Mouse (Mus musculus) gastrocnemius, postnatal 4 days (tissue): ENCODE measurements around the gene Sult1a1. TPM values are rescaled to one million over a fixed set of nuclear protein-coding genes. Genes with fewer than 3 reads are reported as not detected.
A peak's percentile ranks its signal among the peaks of the same experiment; 100 is the strongest.

Source experiments
- DNase-seq, 2 experiments: peaks; one replicate each; pipeline ENCODE4 v3.0.0; 2021 to 2022; ENCODE audit warnings: low spot score in 2 of 2, mixed read lengths in 2 of 2
- long read RNA-seq, 2 experiments: library from polyadenylated mRNA; stranded (forward); transcript quantifications; one replicate each; pipeline ENCODE4 v2.0.0; 2021
- total RNA-seq, 2 experiments: library from RNA; stranded (reverse); gene quantifications; 2 replicates each; pipeline ENCODE4 v1.2.3; 2021

Gene Sult1a1
- total RNA-seq: 10 to 100 TPM; 13.1 to 14.2 TPM
- long read RNA-seq, experiment 1, transcript Sult1a1-202 (8 exons, 1,289 nt): major isoform, 12 of 17 reads
- long read RNA-seq, experiment 1, partial matches to known transcripts: 0 of 17 reads
- long read RNA-seq, experiment 1, other reads (novel, unspliced or antisense): 4 of 17 reads
- long read RNA-seq, experiment 2, transcript Sult1a1-202 (8 exons, 1,289 nt): major isoform, 12 of 18 reads
- long read RNA-seq, experiment 2, partial matches to known transcripts: 1 of 18 reads
- long read RNA-seq, experiment 2, other reads (novel, unspliced or antisense): 4 of 18 reads

- no peak for DNase-seq
Observed at GRCm38 (mm10) chr7:126676207-126676606, at the start of gene Sult1a1. Gene Sult1a1, minus strand, starts transcription at chr7:126676432.

GRCm38 (mm10) chr7:126725667-126726066 is 49.4 kb upstream of the Sult1a1 start:
- DNase-seq: no peak

GRCm38 (mm10) chr7:126725077-126725476 is 48.8 kb upstream of the Sult1a1 start:
- DNase-seq: no peak

GRCm38 (mm10) chr7:126721635-126722034 is 45.4 kb upstream of the Sult1a1 start:
- no peak for DNase-seq

GRCm38 (mm10) chr7:126718787-126719337 is 42.6 kb upstream of the Sult1a1 start:
- DNase-seq: no peak

- no peak for DNase-seq
Observed at GRCm38 (mm10) chr7:126717566-126717965, 41.3 kb upstream of the Sult1a1 start.

- DNase-seq: no peak
Observed at GRCm38 (mm10) chr7:126715679-126716078, 39.4 kb upstream of the Sult1a1 start.

GRCm38 (mm10) chr7:126711910-126712309 is 35.7 kb upstream of the Sult1a1 start:
- no peak for DNase-seq

GRCm38 (mm10) chr7:126710266-126710665 is 34.0 kb upstream of the Sult1a1 start:
- no peak for DNase-seq

GRCm38 (mm10) chr7:126708175-126708952 is 32.1 kb upstream of the Sult1a1 start:
- no peak for DNase-seq

- DNase-seq: no peak
Observed at GRCm38 (mm10) chr7:126707442-126708174, 31.4 kb upstream of the Sult1a1 start, which contains the start of gene Coro1a. Gene Coro1a, minus strand, starts transcription at chr7:126707787.

GRCm38 (mm10) chr7:126704121-126704980 is 28.1 kb upstream of the Sult1a1 start:
- DNase-seq: peak; percentile 60 to 71

GRCm38 (mm10) chr7:126703757-126704077 is 27.5 kb upstream of the Sult1a1 start:
- DNase-seq: no peak

- no peak for DNase-seq
Observed at GRCm38 (mm10) chr7:126702861-126703756, 26.9 kb upstream of the Sult1a1 start.

GRCm38 (mm10) chr7:126702358-126702757 is 26.1 kb upstream of the Sult1a1 start:
- no peak for DNase-seq

- DNase-seq: no peak
Observed at GRCm38 (mm10) chr7:126701559-126702357, 25.5 kb upstream of the Sult1a1 start.

- DNase-seq: peak; percentile 76 to 87
Observed at GRCm38 (mm10) chr7:126701070-126701469, 24.8 kb upstream of the Sult1a1 start.
